Mouse (Mus musculus): Measurements from ENCODE around the gene Mpig6b.

Mpig6b gene

DNA sequence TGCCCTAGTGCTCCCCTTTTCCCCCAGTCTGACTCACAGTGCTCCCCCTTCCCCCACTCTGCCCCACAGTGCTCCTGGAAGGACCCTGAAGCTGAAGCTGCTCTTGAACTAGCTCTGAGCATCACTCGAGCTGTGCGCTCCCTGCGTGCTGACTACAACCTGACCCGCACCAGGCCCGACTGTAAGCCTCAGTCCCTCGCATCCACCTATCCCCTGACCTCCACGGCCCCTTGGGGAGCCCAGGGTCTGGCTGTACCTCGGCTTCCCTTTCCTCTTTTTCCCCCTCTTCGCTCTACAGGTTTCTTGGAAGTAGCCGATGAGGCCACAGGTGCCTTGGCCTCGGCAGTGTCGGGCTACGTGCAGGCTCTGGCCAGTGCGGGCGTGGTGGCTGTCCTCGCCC, 50.7 kb downstream of the Mpig6b start:
- no peak for DNase-seq

DNA sequence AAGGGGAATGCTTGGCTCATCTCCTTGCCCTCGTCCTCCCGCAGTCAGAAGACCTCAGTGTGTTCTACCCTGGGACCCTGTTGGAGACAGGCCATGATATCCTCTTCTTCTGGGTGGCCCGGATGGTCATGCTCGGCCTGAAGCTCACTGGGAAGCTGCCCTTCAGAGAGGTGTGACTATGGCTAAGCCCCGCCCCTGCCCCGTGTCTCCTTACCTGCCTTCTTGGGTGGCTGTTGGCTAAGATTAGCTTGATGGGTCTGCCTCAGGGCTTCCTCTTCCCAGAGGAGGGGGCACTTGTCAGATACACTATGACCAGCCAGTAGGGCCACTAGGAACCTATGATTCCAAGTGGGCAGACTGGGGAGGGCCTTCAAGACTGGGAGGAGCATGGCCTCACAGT, 52.8 kb downstream of the Mpig6b start:
- no peak for DNase-seq
